Mouse (Mus musculus): ENCODE results near the gene Sim2.

Sim2 gene

GRCm38 (mm10) chr16:94168655-94169545 lies 84.2 kb downstream of the Sim2 start:
- no peak for DNase-seq

- no peak for DNase-seq
Measured at GRCm38 (mm10) chr16:94170218-94170617, 85.5 kb downstream of the Sim2 start.

GRCm38 (mm10) chr16:94173361-94173760 lies 88.6 kb downstream of the Sim2 start:
- no peak for DNase-seq

- DNase-seq, result no peak
Measured at GRCm38 (mm10) chr16:94175366-94175986, 90.7 kb downstream of the Sim2 start.

Data from kidney, postnatal 36 days (tissue).